Comparison of ENCODE assay signal across 18 mouse cellular contexts in genomic region chr13:114145249-114145648, GRCm38 (mm10).
DNase-seq lines count a peak whose midpoint lies in the region; ATAC-seq lines count a peak whose summit lies in the region.
"Had no signal": no experiment of that assay in that cellular context is flagged by ENCODE, and none has a peak within 500 bp of the region (broad histone marks: within the 10 kb centered on the region; RNA-seq: fewer than 3 reads in every experiment).

No protein-coding gene starts in this region.

- no peak for ATAC-seq in hindbrain, embryonic 13.5 days (ENCODE audit: low FRiP score)
- no peak for ATAC-seq in hindbrain, embryonic 11.5 days (ENCODE audit: low FRiP score)
- ATAC-seq in hindbrain, embryonic 16.5 days, result peak; percentile 22; the same call in 1 of the 2 replicates
- ATAC-seq: intestine, embryonic 16.5 days had no signal

- H3K27ac ChIP-seq in hindbrain, embryonic 13.5 days, result 0 out of 2 replicates have a peak overlapping the region, but pooled peaks have one; percentile 14
- H3K27ac ChIP-seq in hindbrain, embryonic 11.5 days (ENCODE audit: low read depth, low read length), result no peak overlapping the region
- H3K27ac ChIP-seq in hindbrain, embryonic 16.5 days (ENCODE audit: low read depth, low read length), result no peak overlapping the region
- H3K27ac ChIP-seq: embryonic facial prominence, embryonic 15.5 days; forebrain, embryonic 10.5 days; gastrocnemius, adult 2 months; heart, embryonic 13.5 days had no signal

- H3K4me1 ChIP-seq in hindbrain, embryonic 13.5 days (replicated peaks), result peaks cover 34% of the 10 kb centered on the region
- no peaks in the 10 kb centered on the region for H3K4me1 ChIP-seq in hindbrain, embryonic 11.5 days (replicated peaks; ENCODE audit: control insufficient read depth, insufficient read depth, low read length)
- H3K4me1 ChIP-seq in hindbrain, embryonic 16.5 days (ENCODE audit: control insufficient read depth, insufficient read depth, low read depth, low read length), result no peaks in the 10 kb centered on the region; the same call in none of the 2 replicates

- WGBS in hindbrain, embryonic 13.5 days, result 86% methylated on average over 8 of the region's 8 CpGs
- 91% methylated on average over 8 of the region's 8 CpGs for WGBS in hindbrain, embryonic 11.5 days
- 85% methylated on average over 8 of the region's 8 CpGs for WGBS in hindbrain, embryonic 16.5 days

- H3K4me3 ChIP-seq in hindbrain, embryonic 13.5 days, result no peak overlapping the region
- no peak overlapping the region for H3K4me3 ChIP-seq in hindbrain, embryonic 11.5 days (ENCODE audit: low read depth, low read length)
- H3K4me3 ChIP-seq in hindbrain, embryonic 16.5 days (ENCODE audit: low read length), result no peak overlapping the region
- H3K4me3 ChIP-seq: embryonic facial prominence, embryonic 15.5 days; erythroblast, embryonic 14.5 days; forebrain, embryonic 10.5 days; gastrocnemius, adult 2 months; heart, embryonic 13.5 days had no signal

- H3K36me3 ChIP-seq in hindbrain, embryonic 13.5 days, result no peaks in the 10 kb centered on the region
- H3K36me3 ChIP-seq in hindbrain, embryonic 11.5 days (ENCODE audit: control insufficient read depth, insufficient read depth, low read length), result no peaks in the 10 kb centered on the region
- no peaks in the 10 kb centered on the region for H3K36me3 ChIP-seq in hindbrain, embryonic 16.5 days (ENCODE audit: control insufficient read depth, insufficient read depth, low read length)
- H3K36me3 ChIP-seq: embryonic facial prominence, embryonic 15.5 days; forebrain, embryonic 10.5 days; heart, embryonic 13.5 days had no signal

- no peaks in the 10 kb centered on the region for H3K27me3 ChIP-seq in hindbrain, embryonic 13.5 days
- no peaks in the 10 kb centered on the region for H3K27me3 ChIP-seq in hindbrain, embryonic 11.5 days (ENCODE audit: control insufficient read depth, insufficient read depth, low read length)
- H3K27me3 ChIP-seq in hindbrain, embryonic 16.5 days (replicated peaks; ENCODE audit: control insufficient read depth, insufficient read depth, low read length), result no peaks in the 10 kb centered on the region
- H3K27me3 ChIP-seq: embryonic facial prominence, embryonic 15.5 days; heart, embryonic 13.5 days had no signal

- H3K4me2 ChIP-seq in hindbrain, embryonic 13.5 days, result no peak overlapping the region
- no peak overlapping the region for H3K4me2 ChIP-seq in hindbrain, embryonic 11.5 days (replicated peaks; ENCODE audit: low read depth, low read length)
- no peak overlapping the region for H3K4me2 ChIP-seq in hindbrain, embryonic 16.5 days (ENCODE audit: low read length)
- H3K4me2 ChIP-seq: embryonic facial prominence, embryonic 15.5 days; heart, embryonic 13.5 days had no signal

- no peaks in the 10 kb centered on the region for H3K9me3 ChIP-seq in hindbrain, embryonic 13.5 days
- no peaks in the 10 kb centered on the region for H3K9me3 ChIP-seq in hindbrain, embryonic 11.5 days (ENCODE audit: control insufficient read depth, low read length)
- H3K9me3 ChIP-seq in hindbrain, embryonic 16.5 days (ENCODE audit: control insufficient read depth, low read length), result no peaks in the 10 kb centered on the region
- H3K9me3 ChIP-seq: embryonic facial prominence, embryonic 15.5 days; forebrain, embryonic 10.5 days; heart, embryonic 13.5 days had no signal

- no peak overlapping the region for H3K9ac ChIP-seq in hindbrain, embryonic 13.5 days
- no peak overlapping the region for H3K9ac ChIP-seq in hindbrain, embryonic 11.5 days (ENCODE audit: low read depth, low read length)
- H3K9ac ChIP-seq in hindbrain, embryonic 16.5 days (ENCODE audit: low read depth, low read length), result no peak overlapping the region
- H3K9ac ChIP-seq: embryonic facial prominence, embryonic 15.5 days; heart, embryonic 13.5 days had no signal

- peak; percentile 58 to 62 for DNase-seq in cerebellum, postnatal 10 days
- DNase-seq in cerebellum, adult 18-20 months, result no peak
- DNase-seq in hindbrain, embryonic 11.5 days (ENCODE audit: low spot score), result no peak
- DNase-seq in retina, postnatal 1 day, result peak; percentile 75
- DNase-seq in heart, adult 9 months (ENCODE audit: low spot score in 2 of 2), result no peak
- DNase-seq: adrenal gland, postnatal 10 days; cerebellum, adult 11-12 months; embryo, embryonic 11 days; gastrocnemius, adult 2 months; gastrocnemius, postnatal 25 days; heart, postnatal 36 days had no signal

Comparison
In these comparisons a context has a peak if more than half of its experiments do, and no peak if none do; other contexts are left out.
1. DNase-seq: peak in cerebellum, postnatal 10 days (2 of 2) and retina, postnatal 1 day (single experiment); none in cerebellum, adult 18-20 months (0 of 2), hindbrain, embryonic 11.5 days (single experiment) and heart, adult 9 months (0 of 2).